Mouse (Mus musculus): ENCODE data around the gene Acp6.

DNA sequence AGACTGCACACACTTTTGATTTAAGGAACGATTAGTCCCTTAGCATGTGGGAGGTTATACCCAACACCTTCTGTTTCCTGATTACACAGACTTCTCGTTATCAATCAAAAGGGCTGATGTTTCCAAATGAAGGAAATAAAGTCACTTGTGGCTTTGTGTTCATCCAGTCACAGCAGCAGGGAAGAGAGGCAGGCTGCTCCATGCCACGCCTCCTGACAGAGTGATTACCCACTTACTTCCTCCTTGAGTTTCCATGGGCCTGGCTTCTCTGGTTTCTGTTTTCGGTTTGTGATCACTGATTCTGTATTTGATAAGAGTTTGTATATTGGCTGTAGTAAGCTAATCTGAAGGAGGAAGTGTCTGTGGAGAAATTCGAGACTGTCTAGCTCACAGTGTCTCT is 52.6 kb downstream of the Acp6 start:
- TF ChIP-seq CTCF (IDR thresholded peaks at IDR 0.05; ENCODE audit: extremely low read depth, insufficient read length, insufficient replicate concordance, low read depth, low read length) (no peak), POLR2A (IDR thresholded peaks at IDR 0.05; ENCODE audit: low read depth, low read length) (no peak)
